Mouse (Mus musculus) lung, adult 2 months (tissue): ENCODE results near the gene Slc6a9. TPM values are rescaled to one million over a fixed set of nuclear protein-coding genes. Genes with fewer than 3 reads are reported as not detected.

Source experiments
- DNase-seq: peaks from one replicate; pipeline ENCODE4 v3.0.0; 2022
- H3K4me1 ChIP-seq: fragments of 200-500 bp; 2 replicates; pipeline ENCODE4 v1.6.1; 2011; ENCODE audit warnings: low read length; ENCODE audit not compliant: control insufficient read depth, insufficient read depth
- H3K4me3 ChIP-seq: fragments of 200-500 bp; replicated peaks from 2 replicates; pipeline ENCODE3; 2011; ENCODE audit warnings: low read depth, mild to moderate bottlenecking, control low read depth, low read length; ENCODE audit errors: extremely low read depth
- CTCF ChIP-seq: fragments of 200-500 bp; IDR thresholded peaks from 2 replicates; pipeline ENCODE4 v1.5.1; 2011; ENCODE audit warnings: mild to moderate bottlenecking, low read length, control low read depth; ENCODE audit not compliant: insufficient read depth
- POLR2A ChIP-seq: fragments of 200-500 bp; IDR thresholded peaks from 2 replicates; pipeline ENCODE4 v1.6.1; 2011; ENCODE audit warnings: low read depth, mild to moderate bottlenecking, control low read depth, low read length, borderline replicate concordance; ENCODE audit errors: extremely low read depth
- WGBS: fragments of 180-500 bp; shearing (Covaris S2); methylation state at CpG from one replicate; pipeline ENCODE4 v1.1.7; 2018; 5-methylcytosine and 5-hydroxymethylcytosine counted together
- polyA plus RNA-seq: library from polyadenylated mRNA; depleted of rRNA; stranded (reverse); fragments of >200 nt; gene quantifications from 2 replicates; pipeline ENCODE4 v1.2.3, GENCODE M21; 2012

Slc6a9 gene
- polyA plus RNA-seq, 1 experiment, result 84.6 TPM

GRCm38 (mm10) chr4:117885994-117886393, 51.7 kb downstream of the Slc6a9 start:
- DNase-seq, result no peak
- H3K4me3 ChIP-seq, result peak overlapping the region; percentile 93
- WGBS, result 74% methylated on average over 9 of the region's 9 CpGs
- H3K4me1 ChIP-seq, result peaks cover 9% of the 10 kb centered on the region
- TF ChIP-seq CTCF, result no peak
- no peak for TF ChIP-seq POLR2A

- 1% methylated on average over 23 of the region's 24 CpGs for WGBS
- no peak for TF ChIP-seq POLR2A
- no peak for TF ChIP-seq CTCF
- Histone ChIP-seq H3K4me3 (peak overlapping the region; percentile 93), H3K4me1 (peaks cover 9% of the 10 kb centered on the region)
- no peak for DNase-seq
Observed at GRCm38 (mm10) chr4:117886644-117887043, 52.3 kb downstream of the Slc6a9 start.

GRCm38 (mm10) chr4:117887133-117887532, 52.8 kb downstream of the Slc6a9 start, which contains the start of gene Atp6v0b:
TSS of gene Atp6v0b (minus strand) at chr4:117887333.
- WGBS, result under 1% methylated on average over 37 of the region's 37 CpGs
- Histone ChIP-seq H3K4me3 (peak within 1 kb of the TSS; percentile 93), H3K4me1 (peaks cover 9% of the 10 kb centered on the region)
- no peak for TF ChIP-seq CTCF
- TF ChIP-seq POLR2A, result peak; percentile 93
- peak; percentile 93 for DNase-seq

GRCm38 (mm10) chr4:117887920-117888319, 53.6 kb downstream of the Slc6a9 start:
- 66% methylated on average over 2 of the region's 2 CpGs for WGBS
- Histone ChIP-seq H3K4me3 (no peak overlapping the region), H3K4me1 (peaks cover 9% of the 10 kb centered on the region)
- no peak for TF ChIP-seq POLR2A
- TF ChIP-seq CTCF, result no peak
- no peak for DNase-seq

GRCm38 (mm10) chr4:117889471-117889870, 55.2 kb downstream of the Slc6a9 start:
- WGBS, result 92% methylated on average over 15 of the region's 15 CpGs
- Histone ChIP-seq H3K4me3 (no peak overlapping the region), H3K4me1 (peaks cover 5% of the 10 kb centered on the region; the same call in 1 of the 2 replicates)
- TF ChIP-seq CTCF (no peak), POLR2A (no peak)
- no peak for DNase-seq

GRCm38 (mm10) chr4:117890031-117890430, 55.7 kb downstream of the Slc6a9 start:
- DNase-seq, result no peak
- Histone ChIP-seq H3K4me1 (peaks cover 5% of the 10 kb centered on the region; the same call in 1 of the 2 replicates), H3K4me3 (no peak overlapping the region)
- no peak for TF ChIP-seq POLR2A
- no peak for TF ChIP-seq CTCF
- WGBS, result 91% methylated on average over 14 of the region's 14 CpGs

- no peak for DNase-seq
- peaks cover 5% of the 10 kb centered on the region; the same call in 1 of the 2 replicates for H3K4me1 ChIP-seq
- H3K4me3 ChIP-seq, result no peak overlapping the region
- WGBS, result 88% methylated on average over 8 of the region's 8 CpGs
- TF ChIP-seq CTCF (no peak), POLR2A (no peak)
Observed at GRCm38 (mm10) chr4:117890750-117891149, 56.4 kb downstream of the Slc6a9 start.

GRCm38 (mm10) chr4:117891738-117892161, 57.4 kb downstream of the Slc6a9 start, which contains the start of gene Dph2:
TSS of gene Dph2 (minus strand) at chr4:117892032.
- no peak; the same call in 1 of the 2 replicates for TF ChIP-seq POLR2A
- TF ChIP-seq CTCF, result no peak
- Histone ChIP-seq H3K4me3 (peak within 1 kb of the TSS; percentile 88), H3K4me1 (no peaks in the 10 kb centered on the region)
- 1% methylated on average over 21 of the region's 21 CpGs for WGBS
- DNase-seq, result peak; percentile 81

GRCm38 (mm10) chr4:117893376-117893775, 59.1 kb downstream of the Slc6a9 start:
- 17% methylated on average over 9 of the region's 9 CpGs for WGBS
- Histone ChIP-seq H3K4me3 (no peak overlapping the region), H3K4me1 (no peaks in the 10 kb centered on the region)
- TF ChIP-seq POLR2A (no peak), CTCF (no peak)
- DNase-seq, result peak; percentile 39

- WGBS, result 87% methylated on average over 8 of the region's 8 CpGs
- no peak for DNase-seq
- TF ChIP-seq CTCF (no peak), POLR2A (no peak)
- H3K4me1 ChIP-seq, result no peaks in the 10 kb centered on the region
- H3K4me3 ChIP-seq, result no peak overlapping the region
Observed at GRCm38 (mm10) chr4:117894601-117895000, 60.3 kb downstream of the Slc6a9 start.

GRCm38 (mm10) chr4:117895339-117895738, 61.0 kb downstream of the Slc6a9 start:
- Histone ChIP-seq H3K4me1 (no peaks in the 10 kb centered on the region), H3K4me3 (no peak overlapping the region)
- WGBS, result 75% methylated on average over 7 of the region's 7 CpGs
- DNase-seq, result no peak
- TF ChIP-seq POLR2A (no peak), CTCF (no peak)

- Histone ChIP-seq H3K4me3 (no peak overlapping the region), H3K4me1 (no peaks in the 10 kb centered on the region)
- no peak for DNase-seq
- TF ChIP-seq POLR2A (no peak), CTCF (no peak)
- 89% methylated on average over 6 of the region's 6 CpGs for WGBS
Observed at GRCm38 (mm10) chr4:117896031-117896430, 61.7 kb downstream of the Slc6a9 start.
